Comparison of ENCODE assay signal across 8 mouse cellular contexts in the genomic region with DNA sequence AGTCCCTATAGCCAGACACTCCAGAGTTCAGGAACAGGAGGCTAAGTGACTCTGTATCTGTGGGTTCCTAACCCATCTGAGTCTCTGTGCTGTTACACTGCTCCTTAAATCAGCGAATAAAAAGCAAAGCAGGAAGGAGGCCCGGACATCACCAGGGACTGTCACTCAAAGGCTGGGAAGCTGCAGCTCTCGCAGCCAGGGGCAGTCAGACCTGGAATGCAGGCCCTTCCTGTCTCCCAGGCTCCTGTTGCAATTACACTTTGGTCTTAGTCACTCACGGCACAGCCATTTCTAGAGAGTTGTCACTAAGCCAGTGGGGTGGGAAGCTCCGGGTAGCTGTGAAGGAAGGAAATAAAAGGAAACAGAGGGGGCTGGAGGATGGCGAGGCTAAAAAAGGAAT. TPM values are rescaled to one million over a fixed set of nuclear protein-coding genes. Genes with fewer than 3 reads are reported as not detected.
A peak's percentile ranks its signal among the peaks of the same experiment; 100 is the strongest.
DNase-seq lines count a peak whose midpoint lies in the region; ATAC-seq and TF ChIP-seq lines count a peak whose summit lies in the region.

No protein-coding gene starts in this region.

- no peak overlapping the region for H3K4me2 ChIP-seq in hindbrain, postnatal 0 days (ENCODE audit: low read depth, low read length)
- H3K4me2 ChIP-seq in lung, postnatal 0 days (replicated peaks; ENCODE audit: low read depth, low read length) = no peak overlapping the region
- no peak overlapping the region for H3K4me2 ChIP-seq in stomach, embryonic 14.5 days (replicated peaks; ENCODE audit: low read depth, low read length)

- DNase-seq in gastrocnemius, adult 2 months = peak; percentile 68
- DNase-seq in gastrocnemius, postnatal 4 days (ENCODE audit: low spot score in 2 of 2) = no peak
- DNase-seq in frontal cortex, postnatal 10 days (ENCODE audit: low spot score in 2 of 2) = peak; percentile 43 to 45
- peak; percentile 51 for DNase-seq in hindbrain, postnatal 0 days (ENCODE audit: low spot score)
- peak; percentile 83 for DNase-seq in lung, postnatal 0 days (ENCODE audit: low spot score)
- no peak for DNase-seq in spleen, postnatal 36 days (ENCODE audit: low spot score in 2 of 2)

- H3K4me1 ChIP-seq in bone marrow macrophage, adult 2 months (ENCODE audit: control insufficient read depth, insufficient read depth, low read length) = peaks cover 67% of the 10 kb centered on the region
- H3K4me1 ChIP-seq in hindbrain, postnatal 0 days (ENCODE audit: insufficient read depth, low read length) = peaks cover 41% of the 10 kb centered on the region
- H3K4me1 ChIP-seq in lung, postnatal 0 days (ENCODE audit: insufficient read depth, low read depth, low read length) = peaks cover 39% of the 10 kb centered on the region; the same call in 1 of the 2 replicates
- H3K4me1 ChIP-seq in stomach, embryonic 14.5 days (ENCODE audit: control insufficient read depth, insufficient read depth, low read length) = peaks cover 28% of the 10 kb centered on the region

- no peaks in the 10 kb centered on the region for H3K36me3 ChIP-seq in hindbrain, postnatal 0 days (ENCODE audit: insufficient read depth, low read length)
- H3K36me3 ChIP-seq in lung, postnatal 0 days (ENCODE audit: insufficient read depth, low read length) = no peaks in the 10 kb centered on the region
- no peaks in the 10 kb centered on the region for H3K36me3 ChIP-seq in stomach, embryonic 14.5 days (ENCODE audit: control insufficient read depth, insufficient read depth, low read length)

- TF ChIP-seq CTCF in gastrocnemius, adult 2 months (IDR thresholded peaks at IDR 0.05) = peak; percentile 32; the same call in 1 of the 2 replicates
- no peak for TF ChIP-seq CTCF in bone marrow macrophage, adult 2 months (IDR thresholded peaks at IDR 0.05; ENCODE audit: low read depth, low read length)
- TF ChIP-seq CTCF in hindbrain, postnatal 0 days (IDR thresholded peaks at IDR 0.05; ENCODE audit: low read depth) = peak; percentile 16; the same call in 1 of the 2 replicates
- TF ChIP-seq CTCF in lung, postnatal 0 days (IDR thresholded peaks at IDR 0.05) = peak; percentile 46

- WGBS in hindbrain, postnatal 0 days = 9% methylated on average over 6 of the region's 6 CpGs
- WGBS in lung, postnatal 0 days = 12% methylated on average over 6 of the region's 6 CpGs
- WGBS in stomach, embryonic 14.5 days = 7% methylated on average over 6 of the region's 6 CpGs

- peak overlapping the region; percentile 41 for H3K4me3 ChIP-seq in gastrocnemius, adult 2 months
- peak overlapping the region; percentile 6; the same call in 1 of the 2 replicates for H3K4me3 ChIP-seq in bone marrow macrophage, adult 2 months (ENCODE audit: insufficient read depth, low read length)
- H3K4me3 ChIP-seq in hindbrain, postnatal 0 days (ENCODE audit: low read length) = no peak overlapping the region
- no peak overlapping the region for H3K4me3 ChIP-seq in lung, postnatal 0 days (ENCODE audit: low read depth, low read length)
- H3K4me3 ChIP-seq in stomach, embryonic 14.5 days (ENCODE audit: low read depth, low read length) = no peak overlapping the region

- no peak for TF ChIP-seq POLR2A in bone marrow macrophage, adult 2 months (IDR thresholded peaks at IDR 0.05; ENCODE audit: borderline replicate concordance, low read depth, low read length)

- peak overlapping the region; percentile 88 for H3K27ac ChIP-seq in gastrocnemius, adult 2 months
- peak overlapping the region; percentile 78 for H3K27ac ChIP-seq in bone marrow macrophage, adult 2 months (ENCODE audit: insufficient read depth, low read depth, low read length)
- peak overlapping the region; percentile 73; the same call in 1 of the 2 replicates for H3K27ac ChIP-seq in hindbrain, postnatal 0 days
- H3K27ac ChIP-seq in lung, postnatal 0 days (ENCODE audit: low read length) = peak overlapping the region; percentile 79
- H3K27ac ChIP-seq in stomach, embryonic 14.5 days (ENCODE audit: low read length) = peak overlapping the region; percentile 59; the same call in 1 of the 2 replicates

- H3K9ac ChIP-seq in hindbrain, postnatal 0 days (replicated peaks; ENCODE audit: low read length) = 0 out of 2 replicates have a peak overlapping the region, but pooled peaks have one; percentile 4
- no peak overlapping the region for H3K9ac ChIP-seq in lung, postnatal 0 days (replicated peaks; ENCODE audit: low read depth)
- H3K9ac ChIP-seq in stomach, embryonic 14.5 days (replicated peaks; ENCODE audit: low read depth, low read length) = no peak overlapping the region

- no peak; the same call in 1 of the 2 replicates for ATAC-seq in hindbrain, postnatal 0 days
- ATAC-seq in lung, postnatal 0 days = peak; percentile 43
- ATAC-seq in stomach, embryonic 14.5 days (ENCODE audit: insufficient number of reproducible peaks, insufficient read depth, low FRiP score, low read depth) = no peak

- no peak for TF ChIP-seq EP300 in lung, postnatal 0 days (IDR thresholded peaks at IDR 0.05)

- H3K27me3 ChIP-seq in hindbrain, postnatal 0 days (ENCODE audit: insufficient read depth, low read length) = no peaks in the 10 kb centered on the region
- no peaks in the 10 kb centered on the region for H3K27me3 ChIP-seq in lung, postnatal 0 days (replicated peaks; ENCODE audit: insufficient read depth, low read length)
- H3K27me3 ChIP-seq in stomach, embryonic 14.5 days (ENCODE audit: control insufficient read depth, insufficient read depth, low read length) = no peaks in the 10 kb centered on the region

- intact Hi-C loops in gastrocnemius, adult 2 months (cut with DNase I) = loop anchor here (2.0 kb wide), 1 partner anchor 33 kb away; a partner anchor contains a TSS

- H3K9me3 ChIP-seq in hindbrain, postnatal 0 days (ENCODE audit: low read length) = no peaks in the 10 kb centered on the region
- no peaks in the 10 kb centered on the region for H3K9me3 ChIP-seq in lung, postnatal 0 days (ENCODE audit: low read length)
- no peaks in the 10 kb centered on the region for H3K9me3 ChIP-seq in stomach, embryonic 14.5 days (ENCODE audit: control insufficient read depth, low read depth, low read length)

RNA-seq across cellular contexts. Expression of a gene that starts 33.2 kb away (rescaled TPM):
- 10 to 100 TPM in 1 of 2 experiments, 1 to 10 TPM in 1; 5.9 to 10.5 TPM for total RNA-seq in gastrocnemius, adult 2 months (2021)
- total RNA-seq in gastrocnemius, postnatal 4 days (2021) = 10 to 100 TPM; 41.5 to 43.1 TPM
- 69.3 and 83.2 TPM in 2 replicates for polyA plus RNA-seq in bone marrow macrophage, adult 2 months (2012; ENCODE audit: insufficient read depth, insufficient read length, missing spikeins)
- total RNA-seq in hindbrain, postnatal 0 days (2014; rRNA removed) = 84.7 and 85.2 TPM in 2 replicates
- 29.4 and 33.5 TPM in 2 replicates for polyA plus RNA-seq in hindbrain, postnatal 0 days (2015; fragmentation: Nextera tagmentation; extraction: Ambion mirVana)
- polyA plus RNA-seq in lung, postnatal 0 days (2015; fragmentation: Nextera tagmentation; extraction: Ambion mirVana) = 28.5 and 28.6 TPM in 2 replicates
- 23.0 and 27.7 TPM in 2 replicates for polyA plus RNA-seq in stomach, embryonic 14.5 days (2014; fragmentation: Nextera tagmentation; extraction: Ambion mirVana)

Comparison
In these comparisons a context has a peak if more than half of its experiments do, and no peak if none do; other contexts are left out.
1. DNase-seq: peak in gastrocnemius, adult 2 months (single experiment), frontal cortex, postnatal 10 days (2 of 2), hindbrain, postnatal 0 days (single experiment) and lung, postnatal 0 days (single experiment); none in gastrocnemius, postnatal 4 days (0 of 2) and spleen, postnatal 36 days (0 of 2).
2. H3K4me3 ChIP-seq: peak in gastrocnemius, adult 2 months (single experiment) and bone marrow macrophage, adult 2 months (single experiment); none in hindbrain, postnatal 0 days (single experiment), lung, postnatal 0 days (single experiment) and stomach, embryonic 14.5 days (single experiment).
3. Peak in every context shown above with its lines, with median percentiles within 50 percentile points of each other: H3K27ac ChIP-seq.